Mouse (Mus musculus): Measurements from ENCODE around the gene Igsf11. TPM values are rescaled to one million over a fixed set of nuclear protein-coding genes. Genes with fewer than 3 reads are reported as not detected.

The Igsf11 gene
- total RNA-seq, 1 experiment = 5.0 TPM

- no peak overlapping the region for H3K4me3 ChIP-seq (ENCODE audit: insufficient read depth in 1 of 2, low read depth in 1 of 2, low read length in 2 of 2, poor library complexity in 1 of 2, severe bottlenecking in 1 of 2)
- no peaks in the 10 kb centered on the region for H3K9me3 ChIP-seq (ENCODE audit: control insufficient read depth, insufficient read depth, low read depth, low read length)
- no peak overlapping the region for H3K9ac ChIP-seq (ENCODE audit: insufficient read depth, low read depth, low read length, poor library complexity, severe bottlenecking)
- TF ChIP-seq MAFK (IDR thresholded peaks at IDR 0.05; ENCODE audit: insufficient read depth, low read depth, low read length) = no peak
- TF ChIP-seq HCFC1 (IDR thresholded peaks at IDR 0.05; ENCODE audit: borderline replicate concordance, insufficient read depth, low read length) = no peak
- no peak for TF ChIP-seq ZNF384 (IDR thresholded peaks at IDR 0.05; ENCODE audit: low read depth, low read length)
- no peak for TF ChIP-seq ZC3H11A (IDR thresholded peaks at IDR 0.05; ENCODE audit: borderline replicate concordance, low read depth, low read length)
- TF ChIP-seq CHD2 (IDR thresholded peaks at IDR 0.05; ENCODE audit: low read depth, low read length) = no peak
- no peaks in the 10 kb centered on the region for H3K4me1 ChIP-seq (ENCODE audit: control insufficient read depth in 2 of 2, insufficient read depth in 2 of 2, low read length in 2 of 2, poor library complexity in 1 of 2)
- H3K27ac ChIP-seq (ENCODE audit: insufficient read depth, low read depth, low read length, poor library complexity, severe bottlenecking) = no peak overlapping the region
- H3K36me3 ChIP-seq (ENCODE audit: control insufficient read depth, insufficient read depth, low read length, poor library complexity, severe bottlenecking) = no peaks in the 10 kb centered on the region
- in situ Hi-C loops (cut with MboI; ENCODE audit: low sequenced_read_pairs in 2 of 2, unreplicated experiment in 2 of 2) = no loop called here
- no peak for DNase-seq (ENCODE audit: low read depth, low spot score)
These were observed 32.5 kb downstream of the Igsf11 start for GRCm38 (mm10) chr16:38924940-38925339.

GRCm38 (mm10) chr16:38928760-38929159 lies 36.3 kb downstream of the Igsf11 start:
- Histone ChIP-seq H3K4me3 (ENCODE audit: insufficient read depth in 1 of 2, low read depth in 1 of 2, low read length in 2 of 2, poor library complexity in 1 of 2, severe bottlenecking in 1 of 2) (no peak overlapping the region), H3K4me1 (ENCODE audit: control insufficient read depth in 2 of 2, insufficient read depth in 2 of 2, low read length in 2 of 2, poor library complexity in 1 of 2) (no peaks in the 10 kb centered on the region), H3K9me3 (ENCODE audit: control insufficient read depth, insufficient read depth, low read depth, low read length) (no peaks in the 10 kb centered on the region), H3K36me3 (ENCODE audit: control insufficient read depth, insufficient read depth, low read length, poor library complexity, severe bottlenecking) (no peaks in the 10 kb centered on the region), H3K27ac (ENCODE audit: insufficient read depth, low read depth, low read length, poor library complexity, severe bottlenecking) (no peak overlapping the region), H3K9ac (ENCODE audit: insufficient read depth, low read depth, low read length, poor library complexity, severe bottlenecking) (no peak overlapping the region)
- TF ChIP-seq MAFK (IDR thresholded peaks at IDR 0.05; ENCODE audit: insufficient read depth, low read depth, low read length) (no peak), ZC3H11A (IDR thresholded peaks at IDR 0.05; ENCODE audit: borderline replicate concordance, low read depth, low read length) (no peak), HCFC1 (IDR thresholded peaks at IDR 0.05; ENCODE audit: borderline replicate concordance, insufficient read depth, low read length) (no peak), CHD2 (IDR thresholded peaks at IDR 0.05; ENCODE audit: low read depth, low read length) (no peak), ZNF384 (IDR thresholded peaks at IDR 0.05; ENCODE audit: low read depth, low read length) (no peak)
- no peak for DNase-seq (ENCODE audit: low read depth, low spot score)
- in situ Hi-C loops (cut with MboI; ENCODE audit: low sequenced_read_pairs in 2 of 2, unreplicated experiment in 2 of 2) = no loop called here

GRCm38 (mm10) chr16:38931519-38931918 lies 39.0 kb downstream of the Igsf11 start:
- Histone ChIP-seq H3K27ac (ENCODE audit: insufficient read depth, low read depth, low read length, poor library complexity, severe bottlenecking) (no peak overlapping the region), H3K4me1 (ENCODE audit: control insufficient read depth in 2 of 2, insufficient read depth in 2 of 2, low read length in 2 of 2, poor library complexity in 1 of 2) (no peaks in the 10 kb centered on the region), H3K9me3 (ENCODE audit: control insufficient read depth, insufficient read depth, low read depth, low read length) (no peaks in the 10 kb centered on the region), H3K4me3 (ENCODE audit: insufficient read depth in 1 of 2, low read depth in 1 of 2, low read length in 2 of 2, poor library complexity in 1 of 2, severe bottlenecking in 1 of 2) (no peak overlapping the region), H3K9ac (ENCODE audit: insufficient read depth, low read depth, low read length, poor library complexity, severe bottlenecking) (no peak overlapping the region), H3K36me3 (ENCODE audit: control insufficient read depth, insufficient read depth, low read length, poor library complexity, severe bottlenecking) (no peaks in the 10 kb centered on the region)
- TF ChIP-seq ZNF384 (IDR thresholded peaks at IDR 0.05; ENCODE audit: low read depth, low read length) = no peak
- no peak for TF ChIP-seq MAFK (IDR thresholded peaks at IDR 0.05; ENCODE audit: insufficient read depth, low read depth, low read length)
- TF ChIP-seq ZC3H11A (IDR thresholded peaks at IDR 0.05; ENCODE audit: borderline replicate concordance, low read depth, low read length) = no peak
- no peak for TF ChIP-seq CHD2 (IDR thresholded peaks at IDR 0.05; ENCODE audit: low read depth, low read length)
- no peak for TF ChIP-seq HCFC1 (IDR thresholded peaks at IDR 0.05; ENCODE audit: borderline replicate concordance, insufficient read depth, low read length)
- DNase-seq (ENCODE audit: low read depth, low spot score) = no peak
- in situ Hi-C loops (cut with MboI; ENCODE audit: low sequenced_read_pairs in 2 of 2, unreplicated experiment in 2 of 2) = no loop called here

GRCm38 (mm10) chr16:38940805-38941204 lies 48.3 kb downstream of the Igsf11 start:
- Histone ChIP-seq H3K9ac (ENCODE audit: insufficient read depth, low read depth, low read length, poor library complexity, severe bottlenecking) (no peak overlapping the region), H3K36me3 (ENCODE audit: control insufficient read depth, insufficient read depth, low read length, poor library complexity, severe bottlenecking) (no peaks in the 10 kb centered on the region), H3K27ac (ENCODE audit: insufficient read depth, low read depth, low read length, poor library complexity, severe bottlenecking) (no peak overlapping the region), H3K4me3 (ENCODE audit: insufficient read depth in 1 of 2, low read depth in 1 of 2, low read length in 2 of 2, poor library complexity in 1 of 2, severe bottlenecking in 1 of 2) (no peak overlapping the region), H3K4me1 (ENCODE audit: control insufficient read depth in 2 of 2, insufficient read depth in 2 of 2, low read length in 2 of 2, poor library complexity in 1 of 2) (peaks cover 0 to 5% of the 10 kb centered on the region in 2 experiments; a peak in 2 of 4 replicates), H3K9me3 (ENCODE audit: control insufficient read depth, insufficient read depth, low read depth, low read length) (no peaks in the 10 kb centered on the region)
- no peak for TF ChIP-seq CHD2 (IDR thresholded peaks at IDR 0.05; ENCODE audit: low read depth, low read length)
- no peak for TF ChIP-seq MAFK (IDR thresholded peaks at IDR 0.05; ENCODE audit: insufficient read depth, low read depth, low read length)
- no peak for TF ChIP-seq ZNF384 (IDR thresholded peaks at IDR 0.05; ENCODE audit: low read depth, low read length)
- no peak for TF ChIP-seq HCFC1 (IDR thresholded peaks at IDR 0.05; ENCODE audit: borderline replicate concordance, insufficient read depth, low read length)
- no peak for TF ChIP-seq ZC3H11A (IDR thresholded peaks at IDR 0.05; ENCODE audit: borderline replicate concordance, low read depth, low read length)
- no peak for DNase-seq (ENCODE audit: low read depth, low spot score)
- in situ Hi-C loops (cut with MboI; ENCODE audit: low sequenced_read_pairs in 2 of 2, unreplicated experiment in 2 of 2) = no loop called here

- H3K4me1 ChIP-seq (ENCODE audit: control insufficient read depth in 2 of 2, insufficient read depth in 2 of 2, low read length in 2 of 2, poor library complexity in 1 of 2) = peaks cover 0 to 5% of the 10 kb centered on the region in 2 experiments; a peak in 2 of 4 replicates
- in situ Hi-C loops (cut with MboI; ENCODE audit: low sequenced_read_pairs in 2 of 2, unreplicated experiment in 2 of 2) = no loop called here
These were observed 48.8 kb downstream of the Igsf11 start for GRCm38 (mm10) chr16:38941275-38941674.

More at GRCm38 (mm10) chr16:38941275-38941674, 48.8 kb downstream of the Igsf11 start:
- Histone ChIP-seq H3K9ac (ENCODE audit: insufficient read depth, low read depth, low read length, poor library complexity, severe bottlenecking) (no peak overlapping the region), H3K9me3 (ENCODE audit: control insufficient read depth, insufficient read depth, low read depth, low read length) (no peaks in the 10 kb centered on the region), H3K27ac (ENCODE audit: insufficient read depth, low read depth, low read length, poor library complexity, severe bottlenecking) (no peak overlapping the region), H3K4me3 (ENCODE audit: insufficient read depth in 1 of 2, low read depth in 1 of 2, low read length in 2 of 2, poor library complexity in 1 of 2, severe bottlenecking in 1 of 2) (no peak overlapping the region), H3K36me3 (ENCODE audit: control insufficient read depth, insufficient read depth, low read length, poor library complexity, severe bottlenecking) (no peaks in the 10 kb centered on the region)
- DNase-seq (ENCODE audit: low read depth, low spot score) = no peak
- TF ChIP-seq ZC3H11A (IDR thresholded peaks at IDR 0.05; ENCODE audit: borderline replicate concordance, low read depth, low read length) (no peak), CHD2 (IDR thresholded peaks at IDR 0.05; ENCODE audit: low read depth, low read length) (no peak), MAFK (IDR thresholded peaks at IDR 0.05; ENCODE audit: insufficient read depth, low read depth, low read length) (no peak)
